25 mouse cellular contexts compared by ENCODE assay signal in genomic region chr1:192639175-192639574, GRCm38 (mm10).
DNase-seq lines count a peak whose midpoint lies in the region; ATAC-seq and TF ChIP-seq lines count a peak whose summit lies in the region.
"Had no signal": no experiment of that assay in that cellular context is flagged by ENCODE, and none has a peak within 500 bp of the region (broad histone marks: within the 10 kb centered on the region; RNA-seq: fewer than 3 reads in every experiment).

No protein-coding gene starts in this region.

- H3K27ac ChIP-seq in intestine, postnatal 0 days (ENCODE audit: low read depth, low read length): no peak overlapping the region
- H3K27ac ChIP-seq: embryonic facial prominence, embryonic 13.5 days; embryonic facial prominence, embryonic 15.5 days; forebrain, embryonic 10.5 days; forebrain, embryonic 12.5 days had no signal

- TF ChIP-seq CTCF in intestine, postnatal 0 days (IDR thresholded peaks at IDR 0.05; ENCODE audit: low read depth): no peak

- 17% methylated on average over 3 of the region's 3 CpGs for WGBS in intestine, postnatal 0 days

- no peak overlapping the region for H3K4me3 ChIP-seq in intestine, postnatal 0 days (ENCODE audit: low read depth, low read length)
- H3K4me3 ChIP-seq: embryonic facial prominence, embryonic 13.5 days; embryonic facial prominence, embryonic 15.5 days; erythroblast, embryonic 14.5 days; forebrain, embryonic 10.5 days; forebrain, embryonic 12.5 days had no signal

- H3K27me3 ChIP-seq in intestine, postnatal 0 days (replicated peaks; ENCODE audit: control insufficient read depth, insufficient read depth, low read length): no peaks in the 10 kb centered on the region
- H3K27me3 ChIP-seq: embryonic facial prominence, embryonic 13.5 days; embryonic facial prominence, embryonic 15.5 days; forebrain, embryonic 12.5 days; Patski had no signal

- DNase-seq in heart, adult 11 months: peak; percentile 12
- no peak for DNase-seq in heart, postnatal 14 days
- no peak for DNase-seq in embryo, embryonic 11 days
- DNase-seq: adrenal gland, adult 8-10 months; adrenal gland, postnatal 14 days; adrenal gland, postnatal 36 days; B cell, adult 2 months; cerebellum, adult 11-12 months; cerebellum, adult 2 months; cerebellum, adult 9-10 months; cerebellum, postnatal 10 days; cerebellum, postnatal 25 days had no signal

- intact Hi-C loops in heart, postnatal 14 days (cut with DNase I): no loop called here

- peak; percentile 58; the same call in 1 of the 2 replicates for ATAC-seq in intestine, postnatal 0 days
- no peak for ATAC-seq in frontal cortex, adult (ENCODE audit: low TSS enrichment)
- ATAC-seq: activated CD4-positive, CD25-positive, alpha-beta regulatory T cell, adult 4 months; CD4-positive, CD25-positive, alpha-beta regulatory T cell, adult 4 months; forebrain, embryonic 14.5 days; forebrain, embryonic 16.5 days; Patski had no signal

- H3K36me3 ChIP-seq in intestine, postnatal 0 days (ENCODE audit: control insufficient read depth, insufficient read depth): no peaks in the 10 kb centered on the region
- H3K36me3 ChIP-seq: embryonic facial prominence, embryonic 13.5 days; embryonic facial prominence, embryonic 15.5 days; forebrain, embryonic 10.5 days; forebrain, embryonic 12.5 days; G1E had no signal

- H3K9me3 ChIP-seq in intestine, postnatal 0 days (ENCODE audit: control insufficient read depth): no peaks in the 10 kb centered on the region
- H3K9me3 ChIP-seq: embryonic facial prominence, embryonic 15.5 days; forebrain, embryonic 12.5 days had no signal

- no peak overlapping the region for H3K9ac ChIP-seq in intestine, postnatal 0 days (ENCODE audit: low read depth, low read length)
- H3K9ac ChIP-seq: embryonic facial prominence, embryonic 13.5 days; embryonic facial prominence, embryonic 15.5 days; forebrain, embryonic 12.5 days had no signal

- no peaks in the 10 kb centered on the region for H3K4me1 ChIP-seq in intestine, postnatal 0 days (replicated peaks; ENCODE audit: control insufficient read depth, insufficient read depth, low read length)
- H3K4me1 ChIP-seq: embryonic facial prominence, embryonic 13.5 days; embryonic facial prominence, embryonic 15.5 days; forebrain, embryonic 12.5 days had no signal

- H3K4me2 ChIP-seq in intestine, postnatal 0 days (replicated peaks; ENCODE audit: low read depth): no peak overlapping the region
- H3K4me2 ChIP-seq: embryonic facial prominence, embryonic 13.5 days; embryonic facial prominence, embryonic 15.5 days; forebrain, embryonic 12.5 days had no signal
